Comparison of ENCODE assay signal across 24 mouse cellular contexts in genomic region chr1:96874636-96875035, GRCm38 (mm10). TPM values are rescaled to one million over a fixed set of nuclear protein-coding genes. Genes with fewer than 3 reads are reported as not detected.
A peak's percentile ranks its signal among the peaks of the same experiment; 100 is the strongest.
DNase-seq lines count a peak whose midpoint lies in the region; TF ChIP-seq lines count a peak whose summit lies in the region.
"Had no signal": no experiment of that assay in that cellular context is flagged by ENCODE, and none has a peak within 500 bp of the region (broad histone marks: within the 10 kb centered on the region; RNA-seq: fewer than 3 reads in every experiment).

No protein-coding gene starts in this region.

- no peak for TF ChIP-seq EP300 in heart, adult 2 months (IDR thresholded peaks at IDR 0.05; ENCODE audit: insufficient read depth, low read depth, low read length)

- H3K4me1 ChIP-seq in heart, adult 2 months (ENCODE audit: control insufficient read depth, insufficient read depth, low read length), result no peaks in the 10 kb centered on the region

- no peak overlapping the region for H3K4me3 ChIP-seq in heart, adult 2 months
- H3K4me3 ChIP-seq: embryonic facial prominence, embryonic 13.5 days; embryonic facial prominence, embryonic 15.5 days; erythroblast, embryonic 14.5 days; forebrain, embryonic 10.5 days; forebrain, embryonic 12.5 days had no signal

- intact Hi-C loops in heart, adult 2 months (cut with DNase I), result no loop called here

- no peak overlapping the region for H3K9ac ChIP-seq in heart, adult 2 months (ENCODE audit: low read depth, low read length)
- H3K9ac ChIP-seq: embryonic facial prominence, embryonic 13.5 days; embryonic facial prominence, embryonic 15.5 days; forebrain, embryonic 12.5 days had no signal

- peaks cover 3% of the 10 kb centered on the region; the same call in 1 of the 2 replicates for H3K27me3 ChIP-seq in heart, adult 2 months (ENCODE audit: control insufficient read depth, insufficient read depth, low read length)

- no peaks in the 10 kb centered on the region for H3K36me3 ChIP-seq in heart, adult 2 months (ENCODE audit: control insufficient read depth, insufficient read depth, low read length)
- H3K36me3 ChIP-seq: embryonic facial prominence, embryonic 13.5 days; embryonic facial prominence, embryonic 15.5 days; forebrain, embryonic 10.5 days; forebrain, embryonic 12.5 days; G1E had no signal

- no peak for TF ChIP-seq CTCF in heart, adult 2 months (IDR thresholded peaks at IDR 0.05)

- DNase-seq in ES-CJ7 (ENCODE audit: low read depth, low spot score) (peak; percentile 96), R1 (ENCODE audit: low read depth, low spot score) (peak; percentile 93)
- DNase-seq in heart, adult 2 months, result no peak
- no peak for DNase-seq in adrenal gland, adult 8-10 months
- no peak for DNase-seq in kidney, adult 11 months
- DNase-seq: adrenal gland, postnatal 10 days; adrenal gland, postnatal 25 days; cerebellum, adult 11 months; cerebellum, adult 18-20 months; cerebellum, adult 8-10 months; cerebellum, adult 9-11 months; cerebellum, postnatal 14 days; cerebellum, postnatal 36 days; embryo, embryonic 11 days had no signal

- WGBS in heart, adult 2 months, result 45% methylated on average over 1 of the region's 1 CpGs

- no peaks in the 10 kb centered on the region for H3K79me2 ChIP-seq in heart, adult 2 months (replicated peaks; ENCODE audit: control insufficient read depth, insufficient read depth, low read length)

- no peak for TF ChIP-seq POLR2A in heart, adult 2 months (IDR thresholded peaks at IDR 0.05; ENCODE audit: insufficient read depth, low read depth, low read length)

- H3K27ac ChIP-seq in heart, adult 2 months, result no peak overlapping the region
- H3K27ac ChIP-seq: embryonic facial prominence, embryonic 13.5 days; embryonic facial prominence, embryonic 15.5 days; forebrain, embryonic 10.5 days; forebrain, embryonic 12.5 days had no signal

RNA-seq across cellular contexts. Expression of gene Slco4c1, which starts 2.7 kb away (rescaled TPM):
- total RNA-seq in heart, adult 2 months (2021), result not detected
- polyA plus RNA-seq in heart, adult 2 months (2012; rRNA removed), result 0.20 TPM in 1 of 2 replicates, not detected in the other
- not detected for total RNA-seq in adrenal gland, adult 8-10 months (2022)
- total RNA-seq: adrenal gland, adult 18-20 months; adrenal gland, postnatal 25 days had no signal
- polyA plus RNA-seq: activated CD4-positive, CD25-positive, alpha-beta regulatory T cell, adult 4 months; C2C12; erythroblast, embryonic 14.5 days; forebrain, embryonic 10.5 days; G1E; Patski had no signal

Comparison
In these comparisons a context has a peak if more than half of its experiments do, and no peak if none do; other contexts are left out.
1. DNase-seq: peak in ES-CJ7 (single experiment) and R1 (single experiment); none in heart, adult 2 months (0 of 2), adrenal gland, adult 8-10 months (single experiment) and kidney, adult 11 months (single experiment).